Mouse (Mus musculus): ENCODE measurements around the gene Wdr35. TPM values are rescaled to one million over a fixed set of nuclear protein-coding genes. Genes with fewer than 3 reads are reported as not detected.
A peak's percentile ranks its signal among the peaks of the same experiment; 100 is the strongest.

Wdr35 gene
- polyA plus RNA-seq, 1 experiment from 2014 or later: 1.4 TPM

DNA sequence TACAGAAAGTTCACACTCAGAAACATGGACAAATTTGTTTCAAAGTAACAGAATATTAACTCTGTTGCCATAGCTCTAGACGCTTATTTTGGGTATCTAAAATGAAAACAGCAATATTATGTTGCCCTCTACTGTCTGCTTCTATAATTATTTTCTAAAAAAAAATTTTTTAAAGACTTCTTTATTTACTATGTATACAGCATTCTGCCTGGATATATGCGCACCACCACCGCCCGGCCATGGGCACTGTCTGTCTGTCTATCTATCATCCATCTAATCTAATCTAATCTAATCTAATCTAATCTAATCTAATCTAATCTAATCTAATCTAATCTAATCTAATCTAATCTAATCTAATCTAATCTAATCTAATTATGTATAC lies 55.8 kb downstream of the Wdr35 start:
- TF ChIP-seq CTCF (IDR thresholded peaks at IDR 0.05; ENCODE audit: low read depth) (no peak), EP300 (IDR thresholded peaks at IDR 0.05; ENCODE audit: low read depth) (no peak)
- peak overlapping the region; percentile 96 for H3K27ac ChIP-seq (ENCODE audit: low read depth)
- no peaks in the 10 kb centered on the region for H3K27me3 ChIP-seq (ENCODE audit: insufficient read depth, low read length)
- peak overlapping the region; percentile 70 for H3K9ac ChIP-seq (replicated peaks)
- 27% methylated on average over 4 of the region's 4 CpGs for WGBS (ENCODE audit: insufficient replicate concordance)
- no peaks in the 10 kb centered on the region for H3K36me3 ChIP-seq (replicated peaks; ENCODE audit: insufficient read depth, low read length)
- DNase-seq: no peak
- peak overlapping the region; percentile 50 for H3K4me3 ChIP-seq (ENCODE audit: low read depth, low read length)
- peak; percentile 5 for ATAC-seq
- H3K9me3 ChIP-seq (ENCODE audit: low read length): no peaks in the 10 kb centered on the region
- H3K4me2 ChIP-seq (ENCODE audit: low read depth, low read length): peak overlapping the region; percentile 70
- H3K4me1 ChIP-seq (ENCODE audit: insufficient read depth): 0 out of 2 replicates have a peak, but pooled peaks cover 3% of the 10 kb centered on the region

DNA sequence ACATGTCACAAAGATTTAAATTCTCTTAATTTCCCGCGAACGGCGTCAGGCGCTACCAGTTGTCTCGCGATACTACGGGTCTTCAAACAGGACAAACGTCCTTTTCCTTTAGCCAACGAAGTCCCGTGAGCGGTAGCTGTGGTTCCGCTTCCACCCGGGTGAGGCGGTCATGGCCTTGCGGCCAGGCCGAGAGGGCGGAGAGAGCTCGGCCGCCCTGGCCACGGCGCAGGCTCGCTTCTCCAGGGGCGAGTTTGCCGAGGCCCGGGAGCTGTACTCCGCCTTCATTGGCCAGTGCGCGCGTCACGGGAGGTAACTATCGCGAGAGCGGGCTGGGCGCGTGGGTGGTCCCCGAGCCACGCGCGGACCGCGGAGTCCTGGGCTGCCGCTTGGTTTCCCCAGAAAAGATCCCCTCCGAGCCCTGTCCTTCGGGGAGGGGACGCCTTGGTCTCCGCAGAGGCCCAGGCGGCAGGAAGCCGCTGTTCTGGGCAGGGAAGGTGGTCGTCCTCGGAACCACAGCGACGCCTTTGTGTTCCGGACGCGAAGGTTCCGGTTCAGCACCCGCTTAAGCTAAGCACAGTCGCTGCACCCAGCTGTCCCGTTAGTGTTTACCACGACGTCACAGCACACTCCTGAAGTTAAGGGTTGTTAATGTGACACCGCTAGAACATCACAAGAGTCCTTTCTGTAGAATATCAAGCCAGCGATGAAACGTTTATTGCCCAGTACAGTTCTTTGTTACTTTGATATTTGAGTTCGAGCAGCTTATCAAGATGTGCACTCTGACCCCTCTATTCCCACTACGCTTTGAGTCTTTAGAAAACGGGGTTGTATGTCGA lies 56.4 kb downstream of the Wdr35 start, which contains the start of gene Ttc32:
TSS of gene Ttc32 (plus strand) at position 110 of the 836 bp plus-strand sequence.
- peak within 1 kb of the TSS; percentile 70 for H3K4me2 ChIP-seq (ENCODE audit: low read depth, low read length)
- H3K9ac ChIP-seq (replicated peaks): peak within 1 kb of the TSS; percentile 70
- H3K27me3 ChIP-seq (ENCODE audit: insufficient read depth, low read length): no peaks in the 10 kb centered on the region
- TF ChIP-seq EP300 (IDR thresholded peaks at IDR 0.05; ENCODE audit: low read depth) (peak; percentile 90), CTCF (IDR thresholded peaks at IDR 0.05; ENCODE audit: low read depth) (no peak; the same call in 1 of the 2 replicates)
- 0 out of 2 replicates have a peak, but pooled peaks cover 3% of the 10 kb centered on the region for H3K4me1 ChIP-seq (ENCODE audit: insufficient read depth)
- peak within 1 kb of the TSS; percentile 96 for H3K27ac ChIP-seq (ENCODE audit: low read depth)
- peak within 1 kb of the TSS; percentile 50 for H3K4me3 ChIP-seq (ENCODE audit: low read depth, low read length)
- H3K36me3 ChIP-seq (replicated peaks; ENCODE audit: insufficient read depth, low read length): no peaks in the 10 kb centered on the region
- WGBS (ENCODE audit: insufficient replicate concordance): under 1% methylated on average over 69 of the region's 69 CpGs
- ATAC-seq: peak; percentile 94
- H3K9me3 ChIP-seq (ENCODE audit: low read length): no peaks in the 10 kb centered on the region
- DNase-seq: peak; percentile 93

DNA sequence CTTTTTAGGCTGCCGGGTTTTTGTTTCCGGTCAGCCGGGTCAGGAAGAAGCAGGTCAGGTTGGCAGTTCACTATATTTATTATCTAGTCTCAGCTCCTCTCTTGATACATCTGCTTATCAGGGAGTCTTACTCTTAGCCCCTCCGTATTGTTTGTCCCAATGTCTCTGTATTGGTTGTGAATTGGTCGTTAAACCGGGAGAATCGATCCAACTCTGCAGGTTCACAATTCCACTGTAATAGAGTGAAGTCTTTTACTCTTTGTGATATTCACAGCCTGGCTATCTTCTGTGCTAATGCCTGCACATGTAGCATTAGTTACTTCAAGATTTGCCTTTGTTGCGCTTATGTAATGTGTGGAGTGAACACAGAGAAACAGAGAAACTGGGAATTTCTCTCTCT lies 57.5 kb downstream of the Wdr35 start:
- peak overlapping the region; percentile 50 for H3K4me3 ChIP-seq (ENCODE audit: low read depth, low read length)

DNA sequence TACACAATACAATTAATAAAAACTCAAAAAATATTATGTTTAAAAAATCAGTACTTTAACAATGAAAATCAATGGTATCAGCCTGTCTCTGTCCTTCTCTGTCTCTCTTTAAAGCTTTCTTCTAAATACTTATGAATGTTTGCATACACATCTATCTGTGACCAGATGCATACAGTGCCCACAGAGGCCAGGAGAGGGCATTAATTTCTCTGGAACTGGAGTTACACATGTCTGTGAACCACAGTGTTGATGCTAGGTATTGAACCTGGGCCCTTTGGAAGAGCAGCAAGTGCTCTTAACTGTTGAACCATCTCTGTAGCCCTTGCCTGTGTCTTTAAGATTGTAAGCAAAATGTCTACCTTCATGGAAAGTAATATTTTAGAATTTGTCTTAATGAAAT lies 59.4 kb downstream of the Wdr35 start:
- no peak for TF ChIP-seq EP300 (IDR thresholded peaks at IDR 0.05; ENCODE audit: low read depth)
- TF ChIP-seq CTCF (IDR thresholded peaks at IDR 0.05; ENCODE audit: low read depth): no peak
- H3K27me3 ChIP-seq (ENCODE audit: insufficient read depth, low read length): no peaks in the 10 kb centered on the region

More for the DNA sequence above, 57.5 kb downstream of the Wdr35 start:
- ATAC-seq (no peak), DNase-seq (no peak)
- Histone ChIP-seq H3K9me3 (ENCODE audit: low read length) (no peaks in the 10 kb centered on the region), H3K4me2 (ENCODE audit: low read depth, low read length) (peak overlapping the region; percentile 70), H3K27ac (ENCODE audit: low read depth) (peak overlapping the region; percentile 96), H3K4me1 (ENCODE audit: insufficient read depth) (0 out of 2 replicates have a peak, but pooled peaks cover 3% of the 10 kb centered on the region), H3K9ac (replicated peaks) (peak overlapping the region; percentile 70), H3K27me3 (ENCODE audit: insufficient read depth, low read length) (no peaks in the 10 kb centered on the region), H3K36me3 (replicated peaks; ENCODE audit: insufficient read depth, low read length) (no peaks in the 10 kb centered on the region)
- 40% methylated on average over 8 of the region's 8 CpGs for WGBS (ENCODE audit: insufficient replicate concordance)
- TF ChIP-seq CTCF (IDR thresholded peaks at IDR 0.05; ENCODE audit: low read depth) (no peak), EP300 (IDR thresholded peaks at IDR 0.05; ENCODE audit: low read depth) (no peak)

DNA sequence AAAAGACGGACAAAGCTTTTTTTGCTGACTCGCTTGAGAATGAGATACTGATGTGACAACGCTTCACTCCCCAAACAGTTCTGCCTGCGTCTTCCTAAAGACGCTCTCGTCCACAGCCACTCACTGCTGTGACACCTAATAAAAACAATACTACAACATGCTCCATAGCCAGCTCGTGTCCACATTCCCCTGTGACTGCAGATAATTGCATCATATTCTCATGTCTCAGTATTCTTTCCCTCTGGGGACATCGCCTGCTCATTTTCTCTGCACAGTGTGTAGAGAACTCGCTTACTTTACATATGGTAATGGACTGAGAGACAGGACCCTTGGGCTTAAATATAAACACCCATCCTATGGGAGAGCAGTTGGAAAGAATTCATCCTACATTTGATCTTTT lies 62.7 kb downstream of the Wdr35 start:
- Histone ChIP-seq H3K4me2 (ENCODE audit: low read depth, low read length) (no peak overlapping the region), H3K27ac (ENCODE audit: low read depth) (no peak overlapping the region), H3K9me3 (ENCODE audit: low read length) (no peaks in the 10 kb centered on the region), H3K27me3 (ENCODE audit: insufficient read depth, low read length) (no peaks in the 10 kb centered on the region), H3K9ac (replicated peaks) (no peak overlapping the region), H3K4me1 (ENCODE audit: insufficient read depth) (0 out of 2 replicates have a peak, but pooled peaks cover 1% of the 10 kb centered on the region), H3K4me3 (ENCODE audit: low read depth, low read length) (no peak overlapping the region), H3K36me3 (replicated peaks; ENCODE audit: insufficient read depth, low read length) (no peaks in the 10 kb centered on the region)
- 83% methylated on average over 9 of the region's 9 CpGs for WGBS (ENCODE audit: insufficient replicate concordance)
- ATAC-seq (no peak), DNase-seq (no peak)
- TF ChIP-seq CTCF (IDR thresholded peaks at IDR 0.05; ENCODE audit: low read depth) (no peak), EP300 (IDR thresholded peaks at IDR 0.05; ENCODE audit: low read depth) (no peak)

More for the DNA sequence above, 59.4 kb downstream of the Wdr35 start:
- Histone ChIP-seq H3K4me1 (ENCODE audit: insufficient read depth) (0 out of 2 replicates have a peak, but pooled peaks cover 3% of the 10 kb centered on the region), H3K4me2 (ENCODE audit: low read depth, low read length) (no peak overlapping the region), H3K9ac (replicated peaks) (no peak overlapping the region), H3K9me3 (ENCODE audit: low read length) (no peaks in the 10 kb centered on the region), H3K36me3 (replicated peaks; ENCODE audit: insufficient read depth, low read length) (no peaks in the 10 kb centered on the region), H3K27ac (ENCODE audit: low read depth) (no peak overlapping the region), H3K4me3 (ENCODE audit: low read depth, low read length) (no peak overlapping the region)
- DNase-seq (no peak), ATAC-seq (no peak)

DNA sequence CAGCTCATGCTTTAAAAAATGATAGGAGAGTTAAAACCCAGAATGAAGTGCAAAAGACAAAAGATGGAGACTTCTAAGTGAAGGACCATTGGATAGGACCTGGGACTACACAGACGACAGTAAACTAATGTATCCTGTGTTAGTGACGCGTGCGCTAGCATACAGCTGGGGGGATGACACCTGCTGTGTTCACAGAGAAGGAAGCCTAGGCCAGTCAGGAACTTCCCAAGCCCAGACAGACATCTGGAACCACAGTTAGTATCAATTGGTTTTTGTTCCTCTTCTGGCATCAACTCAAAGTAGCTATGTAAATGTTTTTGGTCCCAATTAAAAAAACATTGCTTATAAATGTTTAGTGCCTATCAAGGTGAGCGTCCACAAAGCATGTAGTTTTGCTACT lies 66.5 kb downstream of the Wdr35 start:
- Histone ChIP-seq H3K27me3 (ENCODE audit: insufficient read depth, low read length) (no peaks in the 10 kb centered on the region), H3K4me2 (ENCODE audit: low read depth, low read length) (no peak overlapping the region), H3K9ac (replicated peaks) (no peak overlapping the region), H3K4me3 (ENCODE audit: low read depth, low read length) (no peak overlapping the region), H3K36me3 (replicated peaks; ENCODE audit: insufficient read depth, low read length) (peaks cover 8% of the 10 kb centered on the region; the same call in 1 of the 2 replicates), H3K27ac (ENCODE audit: low read depth) (no peak overlapping the region), H3K4me1 (ENCODE audit: insufficient read depth) (no peaks in the 10 kb centered on the region), H3K9me3 (ENCODE audit: low read length) (no peaks in the 10 kb centered on the region)
- WGBS (ENCODE audit: insufficient replicate concordance): 79% methylated on average over 5 of the region's 5 CpGs
- TF ChIP-seq CTCF (IDR thresholded peaks at IDR 0.05; ENCODE audit: low read depth) (no peak), EP300 (IDR thresholded peaks at IDR 0.05; ENCODE audit: low read depth) (no peak)
- ATAC-seq: no peak
- DNase-seq: no peak
